Mouse (Mus musculus) urinary bladder, adult 2 months (tissue): ENCODE data around the gene Gjb4. TPM values are rescaled to one million over a fixed set of nuclear protein-coding genes. Genes with fewer than 3 reads are reported as not detected.

Experiments used
- DNase-seq: peaks from one replicate; pipeline ENCODE4 v3.0.0; 2022; ENCODE audit warnings: low spot score
- polyA plus RNA-seq: library from polyadenylated mRNA; depleted of rRNA; stranded (reverse); fragments of >200 nt; gene quantifications from 2 replicates; pipeline ENCODE4 v1.2.3, GENCODE M21; 2012; rRNA removed

The Gjb4 gene
- 0.16 and 0.21 TPM in 2 replicates for polyA plus RNA-seq

GRCm38 (mm10) chr4:127353951-127354438, at the start of gene Gjb4:
TSS of gene Gjb4 (minus strand) at chr4:127354081.
- no peak for DNase-seq

GRCm38 (mm10) chr4:127402614-127403013, 48.7 kb upstream of the Gjb4 start:
- DNase-seq = no peak

GRCm38 (mm10) chr4:127402166-127402565, 48.3 kb upstream of the Gjb4 start:
- DNase-seq = no peak

- no peak for DNase-seq
Observed at GRCm38 (mm10) chr4:127400165-127401145, 46.6 kb upstream of the Gjb4 start.

- no peak for DNase-seq
Observed at GRCm38 (mm10) chr4:127395591-127395990, 41.7 kb upstream of the Gjb4 start.

GRCm38 (mm10) chr4:127389645-127390044, 35.8 kb upstream of the Gjb4 start:
- no peak for DNase-seq

GRCm38 (mm10) chr4:127377344-127377743, 23.5 kb upstream of the Gjb4 start:
- DNase-seq = no peak

- no peak for DNase-seq
Observed at GRCm38 (mm10) chr4:127375541-127376177, 21.8 kb upstream of the Gjb4 start.

- DNase-seq = no peak
Observed at GRCm38 (mm10) chr4:127374645-127375044, 20.8 kb upstream of the Gjb4 start.

- no peak for DNase-seq
Observed at GRCm38 (mm10) chr4:127373491-127373890, 19.6 kb upstream of the Gjb4 start.

GRCm38 (mm10) chr4:127371546-127371945, 17.7 kb upstream of the Gjb4 start:
- DNase-seq = no peak

GRCm38 (mm10) chr4:127370447-127370846, 16.6 kb upstream of the Gjb4 start:
- DNase-seq = no peak

GRCm38 (mm10) chr4:127368379-127368973, 14.6 kb upstream of the Gjb4 start:
- peak; percentile 57 for DNase-seq

- DNase-seq = no peak
Observed at GRCm38 (mm10) chr4:127365834-127366233, 12.0 kb upstream of the Gjb4 start.

- no peak for DNase-seq
Observed at GRCm38 (mm10) chr4:127365433-127365832, 11.6 kb upstream of the Gjb4 start.

GRCm38 (mm10) chr4:127364431-127364830, 10.6 kb upstream of the Gjb4 start:
- no peak for DNase-seq

GRCm38 (mm10) chr4:127363331-127363730, 9.4 kb upstream of the Gjb4 start:
- DNase-seq = no peak

- DNase-seq = no peak
Observed at GRCm38 (mm10) chr4:127362520-127362919, 8.6 kb upstream of the Gjb4 start.

GRCm38 (mm10) chr4:127358018-127358417, 4.1 kb upstream of the Gjb4 start, which contains the start of gene Gjb5:
TSS of gene Gjb5 (minus strand) at chr4:127358181.
- DNase-seq = no peak

GRCm38 (mm10) chr4:127354506-127355485, 915 bp upstream of the Gjb4 start:
- no peak for DNase-seq

GRCm38 (mm10) chr4:127352594-127352993, 1.3 kb downstream of the Gjb4 start:
- DNase-seq = no peak
